Mouse (Mus musculus) midbrain, embryonic 16.5 days (tissue): ENCODE measurements around the gene Ttll5. TPM values are rescaled to one million over a fixed set of nuclear protein-coding genes. Genes with fewer than 3 reads are reported as not detected.

Source experiments
- ATAC-seq: fragments of 200-750 bp; cut with Nextera tagmentation; 2 replicates; pipeline ENCODE4 v1.8.0; 2017; ENCODE audit warnings: moderate TSS enrichment
- H3K27ac ChIP-seq: fragments of 300-500 bp; sonication (generic); 2 replicates; pipeline ENCODE4 v1.5.1; 2014; ENCODE audit warnings: mild to moderate bottlenecking, low read length, mixed read lengths
- H3K27me3 ChIP-seq: fragments of 300-500 bp; sonication (generic); 2 replicates; pipeline ENCODE4 v1.6.1; 2014; ENCODE audit warnings: low read depth, low read length, mixed read lengths; ENCODE audit not compliant: control insufficient read depth, insufficient read depth
- H3K36me3 ChIP-seq: fragments of 300-500 bp; sonication (generic); 2 replicates; pipeline ENCODE4 v1.6.1; 2014; ENCODE audit warnings: mild to moderate bottlenecking, low read length, moderate library complexity, mixed read lengths; ENCODE audit not compliant: control insufficient read depth, insufficient read depth
- H3K4me1 ChIP-seq: fragments of 300-500 bp; sonication (generic); 2 replicates; pipeline ENCODE4 v1.6.1; 2014; ENCODE audit warnings: mild to moderate bottlenecking, low read length, mixed read lengths; ENCODE audit not compliant: control insufficient read depth, insufficient read depth
- H3K4me2 ChIP-seq: fragments of 300-500 bp; sonication (generic); 2 replicates; pipeline ENCODE4 v1.6.1; 2014; ENCODE audit warnings: mild to moderate bottlenecking, low read length, mixed read lengths
- H3K4me3 ChIP-seq: fragments of 300-500 bp; sonication (generic); 2 replicates; pipeline ENCODE4 v1.5.1; 2014; ENCODE audit warnings: low read depth, mild to moderate bottlenecking, low read length, moderate library complexity, mixed read lengths
- H3K9ac ChIP-seq: fragments of 300-500 bp; sonication (generic); 2 replicates; pipeline ENCODE4 v1.6.1; 2014; ENCODE audit warnings: low read depth, low read length, mixed read lengths
- H3K9me3 ChIP-seq: fragments of 300-500 bp; sonication (generic); replicated peaks from 2 replicates; pipeline ENCODE4 v1.6.1; 2014; ENCODE audit warnings: mild to moderate bottlenecking, low read length, mixed read lengths; ENCODE audit not compliant: control insufficient read depth, poor library complexity, severe bottlenecking
- whole genome bisulfite sequencing: fragments of 180-500 bp; shearing (Covaris S2); extraction: QIAGEN DNeasy Blood & Tissue Kit; methylation state at CpG from one replicate; pipeline ENCODE4 v1.1.7; 2014; 5-methylcytosine and 5-hydroxymethylcytosine counted together
- polyA plus RNA-seq: library from polyadenylated mRNA; unstranded; fragments of >200 nt; fragmentation: Nextera tagmentation; extraction: Ambion mirVana; gene quantifications from 2 replicates; pipeline ENCODE4 v1.2.1, GENCODE M21; 2015

Ttll5 gene
- polyA plus RNA-seq, 1 experiment from 2014 or later, result 12.0 TPM

GRCm38 (mm10) chr12:86091601-86092132 is 267.2 kb downstream of the Ttll5 start:
- ATAC-seq, result 0 out of 2 replicates have a peak, but pooled peaks have one; percentile 42
- Histone ChIP-seq H3K4me3 (no peak overlapping the region), H3K9me3 (no peaks in the 10 kb centered on the region), H3K4me2 (peak overlapping the region; percentile 41), H3K9ac (peak overlapping the region; percentile 27; the same call in 1 of the 2 replicates), H3K27me3 (no peaks in the 10 kb centered on the region), H3K4me1 (0 out of 2 replicates have a peak, but pooled peaks cover 3% of the 10 kb centered on the region), H3K36me3 (peaks cover 5% of the 10 kb centered on the region; the same call in 1 of the 2 replicates), H3K27ac (no peak overlapping the region)
- 25% methylated on average over 18 of the region's 18 CpGs for WGBS

DNA sequence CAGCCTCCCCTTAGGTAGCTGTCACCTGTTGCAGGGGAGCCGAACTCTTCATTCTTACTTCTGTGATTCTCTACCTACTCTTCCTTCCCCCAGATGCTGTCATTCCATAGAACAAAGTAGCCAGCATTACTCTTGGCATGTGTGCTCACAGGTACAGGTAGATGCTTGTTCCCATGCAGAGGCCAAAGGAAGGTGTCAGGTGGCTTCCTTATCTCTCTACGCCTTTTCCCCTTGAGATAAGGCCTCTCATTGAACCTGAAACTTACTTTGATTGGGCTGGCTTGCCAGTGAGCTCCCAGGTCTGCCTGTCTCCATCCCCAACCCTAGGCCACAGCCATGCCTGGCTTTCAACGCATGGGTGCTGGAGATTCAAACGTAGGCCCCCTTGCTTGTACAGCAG is 269.6 kb downstream of the Ttll5 start:
- no peak overlapping the region for H3K27ac ChIP-seq
- ATAC-seq, result no peak
- H3K9me3 ChIP-seq, result no peaks in the 10 kb centered on the region
- H3K36me3 ChIP-seq, result peaks cover 1% of the 10 kb centered on the region
- H3K4me1 ChIP-seq, result peaks cover 3% of the 10 kb centered on the region; the same call in 1 of the 2 replicates
- H3K27me3 ChIP-seq, result no peaks in the 10 kb centered on the region
- H3K4me2 ChIP-seq, result no peak overlapping the region
- 95% methylated on average over 4 of the region's 4 CpGs for WGBS
- no peak overlapping the region for H3K9ac ChIP-seq
- no peak overlapping the region for H3K4me3 ChIP-seq

GRCm38 (mm10) chr12:86095806-86096205 is 271.3 kb downstream of the Ttll5 start:
- no peak for ATAC-seq
- Histone ChIP-seq H3K27ac (no peak overlapping the region), H3K4me1 (peaks cover 3% of the 10 kb centered on the region; the same call in 1 of the 2 replicates), H3K4me3 (no peak overlapping the region), H3K9me3 (no peaks in the 10 kb centered on the region), H3K9ac (no peak overlapping the region), H3K27me3 (no peaks in the 10 kb centered on the region), H3K4me2 (no peak overlapping the region), H3K36me3 (no peaks in the 10 kb centered on the region; the same call in 1 of the 2 replicates)
- WGBS, result 97% methylated on average over 4 of the region's 4 CpGs

GRCm38 (mm10) chr12:86097781-86098180 is 273.3 kb downstream of the Ttll5 start:
- no peaks in the 10 kb centered on the region for H3K27me3 ChIP-seq
- no peak overlapping the region for H3K4me2 ChIP-seq
- no peak for ATAC-seq
- no peaks in the 10 kb centered on the region; the same call in 1 of the 2 replicates for H3K4me1 ChIP-seq
- 44% methylated on average over 11 of the region's 11 CpGs for WGBS
- H3K36me3 ChIP-seq, result no peaks in the 10 kb centered on the region; the same call in 1 of the 2 replicates
- H3K4me3 ChIP-seq, result no peak overlapping the region
- H3K9me3 ChIP-seq, result no peaks in the 10 kb centered on the region
- no peak overlapping the region for H3K27ac ChIP-seq
- no peak overlapping the region for H3K9ac ChIP-seq

- ATAC-seq, result no peak
- Histone ChIP-seq H3K27ac (no peak overlapping the region), H3K27me3 (no peaks in the 10 kb centered on the region), H3K4me2 (no peak overlapping the region), H3K9ac (no peak overlapping the region), H3K4me1 (peaks cover 12% of the 10 kb centered on the region), H3K9me3 (no peaks in the 10 kb centered on the region), H3K4me3 (no peak overlapping the region), H3K36me3 (no peaks in the 10 kb centered on the region; the same call in 1 of the 2 replicates)
- 90% methylated on average over 3 of the region's 3 CpGs for WGBS
These were observed 276.3 kb downstream of the Ttll5 start for GRCm38 (mm10) chr12:86100711-86101110.

GRCm38 (mm10) chr12:86102686-86103085 is 278.2 kb downstream of the Ttll5 start:
- Histone ChIP-seq H3K9me3 (no peaks in the 10 kb centered on the region), H3K9ac (no peak overlapping the region), H3K4me2 (no peak overlapping the region), H3K27ac (no peak overlapping the region), H3K27me3 (no peaks in the 10 kb centered on the region), H3K4me3 (no peak overlapping the region), H3K36me3 (no peaks in the 10 kb centered on the region), H3K4me1 (peaks cover 12% of the 10 kb centered on the region)
- ATAC-seq, result no peak
- WGBS, result 57% methylated on average over 8 of the region's 8 CpGs

DNA sequence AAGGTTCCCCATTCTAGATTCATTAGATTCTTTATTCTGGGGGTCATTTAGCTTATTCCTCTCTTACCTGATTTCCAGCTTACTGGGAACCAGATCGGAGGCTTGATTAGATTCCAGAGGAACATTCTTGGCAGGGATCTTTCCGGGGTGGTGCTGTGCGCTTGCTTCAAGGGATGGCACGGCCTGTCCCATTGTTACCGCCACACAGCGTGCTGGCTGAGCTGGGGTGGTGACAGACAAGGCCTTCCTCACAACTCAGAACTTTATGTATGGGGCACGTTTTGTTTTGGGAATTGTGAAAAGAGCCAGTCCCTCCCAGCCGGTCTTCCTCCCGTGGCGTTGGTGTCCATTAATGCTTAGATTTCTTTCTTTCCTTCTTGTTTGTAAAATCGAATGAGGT is 278.9 kb downstream of the Ttll5 start:
- Histone ChIP-seq H3K27me3 (no peaks in the 10 kb centered on the region), H3K4me2 (no peak overlapping the region), H3K4me3 (no peak overlapping the region), H3K9ac (peak overlapping the region; percentile 36; the same call in 1 of the 2 replicates), H3K4me1 (peaks cover 12% of the 10 kb centered on the region), H3K9me3 (no peaks in the 10 kb centered on the region), H3K27ac (no peak overlapping the region; the same call in 1 of the 2 replicates), H3K36me3 (no peaks in the 10 kb centered on the region)
- WGBS, result 11% methylated on average over 11 of the region's 11 CpGs
- 0 out of 2 replicates have a peak, but pooled peaks have one; percentile 47 for ATAC-seq

- Histone ChIP-seq H3K4me3 (no peak overlapping the region), H3K4me1 (peaks cover 12% of the 10 kb centered on the region), H3K4me2 (no peak overlapping the region; the same call in 1 of the 2 replicates), H3K27me3 (no peaks in the 10 kb centered on the region), H3K9me3 (no peaks in the 10 kb centered on the region), H3K27ac (peak overlapping the region; percentile 17; the same call in 1 of the 2 replicates), H3K9ac (peak overlapping the region; percentile 36; the same call in 1 of the 2 replicates), H3K36me3 (no peaks in the 10 kb centered on the region)
- 28% methylated on average over 8 of the region's 8 CpGs for WGBS
- no peak for ATAC-seq
These were observed 279.4 kb downstream of the Ttll5 start for GRCm38 (mm10) chr12:86103852-86104251.

- 76% methylated on average over 11 of the region's 11 CpGs for WGBS
- Histone ChIP-seq H3K27ac (0 out of 2 replicates have a peak overlapping the region, but pooled peaks have one; percentile 17), H3K9ac (no peak overlapping the region; the same call in 1 of the 2 replicates), H3K27me3 (no peaks in the 10 kb centered on the region), H3K4me3 (no peak overlapping the region), H3K36me3 (no peaks in the 10 kb centered on the region), H3K4me1 (peaks cover 12% of the 10 kb centered on the region), H3K9me3 (no peaks in the 10 kb centered on the region), H3K4me2 (no peak overlapping the region)
- no peak for ATAC-seq
These were observed 279.8 kb downstream of the Ttll5 start for GRCm38 (mm10) chr12:86104297-86104696.
